Mouse (Mus musculus) kidney, adult 2 months (tissue): ENCODE measurements around the gene Ubtf.

Source experiments
- CTCF ChIP-seq: fragments of 200-500 bp; conservative IDR thresholded peaks from 2 replicates; pipeline ENCODE4 v1.5.1; 2011; ENCODE audit warnings: low read depth, mild to moderate bottlenecking, control low read depth, low read length, moderate library complexity, mixed read lengths; ENCODE audit not compliant: insufficient read depth, insufficient read length
- POLR2A ChIP-seq: fragments of 200-500 bp; IDR thresholded peaks from one replicate; pipeline ENCODE4 v1.6.1; 2011; ENCODE audit warnings: low read depth, low read length, control low read depth

DNA sequence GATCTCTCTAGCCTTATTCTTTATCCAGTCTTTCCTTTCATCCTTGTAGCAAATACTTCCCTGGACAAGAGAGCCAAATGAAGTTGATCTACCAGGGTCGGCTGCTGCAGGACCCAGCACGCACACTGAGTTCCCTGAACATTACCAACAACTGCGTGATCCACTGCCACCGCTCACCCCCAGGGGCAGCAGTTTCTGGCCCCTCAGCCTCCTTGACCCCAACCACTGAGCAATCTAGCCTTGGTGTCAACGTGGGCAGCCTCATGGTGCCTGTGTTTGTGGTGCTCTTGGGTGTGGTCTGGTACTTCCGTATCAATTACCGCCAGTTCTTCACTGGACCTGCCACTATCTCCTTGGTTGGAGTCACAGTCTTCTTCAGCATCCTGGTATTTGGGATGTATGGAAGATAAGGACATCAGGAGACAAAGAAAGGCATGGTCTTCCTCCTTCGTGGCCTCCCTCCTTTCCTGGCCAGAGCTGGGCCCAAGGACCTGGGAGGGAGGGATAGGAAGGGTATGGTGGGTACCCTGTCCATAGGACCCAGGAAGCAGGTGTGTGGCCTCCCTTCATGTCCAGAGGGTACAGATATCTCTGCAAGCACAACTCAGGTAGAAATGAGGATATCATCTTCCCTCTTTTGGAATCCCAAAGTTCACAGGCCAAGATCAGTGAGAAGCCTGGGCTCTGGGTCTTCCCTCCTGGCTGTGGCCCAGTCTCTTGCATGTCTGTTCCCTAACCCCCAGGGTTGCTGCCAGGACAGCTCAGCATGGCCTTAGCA lies 31.3 kb downstream of the Ubtf start:
- no peak for TF ChIP-seq CTCF
- TF ChIP-seq POLR2A, result no peak
